Mouse (Mus musculus) MEL (cell line): ENCODE data around the gene Clic1. TPM values are rescaled to one million over a fixed set of nuclear protein-coding genes. Genes with fewer than 3 reads are reported as not detected.

ENCODE experiments used
- DNase-seq: peaks from one replicate; pipeline ENCODE4 v3.0.0; 2011; ENCODE audit warnings: low read depth, low spot score
- H3K27ac ChIP-seq: 2 replicates; pipeline ENCODE4 v1.5.1; 2012; ENCODE audit warnings: low read depth, mild to moderate bottlenecking, control low read depth, low read length, moderate library complexity; ENCODE audit not compliant: control insufficient read depth
- H3K27me3 ChIP-seq, 2 experiments: fragments of 150-350 bp in 1 of 2; sonication (generic) in 1 of 2; 2 replicates each; pipeline ENCODE4 v1.6.1; 2012; ENCODE audit warnings: low read length in 2 of 2, mild to moderate bottlenecking in 2 of 2, improper control_type of control experiment in 1 of 2, moderate library complexity in 1 of 2; ENCODE audit not compliant: insufficient read depth in 2 of 2, control insufficient read depth in 1 of 2
- H3K36me3 ChIP-seq, 2 experiments: 2 replicates each; pipeline ENCODE4 v1.6.1; 2012 to 2014; ENCODE audit warnings: low read length in 2 of 2, improper control_type of control experiment in 1 of 2, inconsistent platforms in 1 of 2, mild to moderate bottlenecking in 1 of 2; ENCODE audit not compliant: insufficient read depth in 2 of 2, control insufficient read depth in 1 of 2
- H3K4me1 ChIP-seq, 2 experiments: fragments of 150-350 bp in 1 of 2; sonication (generic) in 1 of 2; 2 replicates each; pipeline ENCODE4 v1.6.1; 2012; ENCODE audit warnings: low read length in 2 of 2, improper control_type of control experiment in 1 of 2, mild to moderate bottlenecking in 1 of 2; ENCODE audit not compliant: insufficient read depth in 2 of 2, control insufficient read depth in 1 of 2
- H3K4me3 ChIP-seq, 2 experiments: fragments of 150-350 bp in 1 of 2; sonication (generic) in 1 of 2; 2 replicates each; pipeline ENCODE4 v1.5.1; 2012; ENCODE audit warnings: low read depth in 2 of 2, low read length in 2 of 2, mild to moderate bottlenecking in 2 of 2, moderate library complexity in 2 of 2, control low read depth in 1 of 2, improper control_type of control experiment in 1 of 2; ENCODE audit not compliant: control insufficient read depth in 1 of 2, insufficient read depth in 1 of 2
- H3K79me2 ChIP-seq: 2 replicates; pipeline ENCODE4 v1.6.1; 2012; ENCODE audit warnings: mild to moderate bottlenecking, low read length, moderate library complexity; ENCODE audit not compliant: control insufficient read depth, poor library complexity, insufficient read depth
- H3K9ac ChIP-seq: 2 replicates; pipeline ENCODE4 v1.6.1; 2012; ENCODE audit warnings: low read depth, mild to moderate bottlenecking, control low read depth, low read length, moderate library complexity; ENCODE audit not compliant: control insufficient read depth, poor library complexity, severe bottlenecking
- H3K9me3 ChIP-seq: fragments of 150-350 bp; sonication (generic); replicated peaks from 2 replicates; pipeline ENCODE4 v1.6.1; 2012; ENCODE audit warnings: mild to moderate bottlenecking, low read length, improper control_type of control experiment, moderate library complexity; ENCODE audit not compliant: insufficient read depth
- BHLHE40 ChIP-seq: IDR thresholded peaks from 2 replicates; pipeline ENCODE4 v1.6.1; 2012; ENCODE audit warnings: low read depth, mild to moderate bottlenecking, inconsistent platforms, low read length, improper control_type of control experiment, borderline replicate concordance
- CHD2 ChIP-seq: IDR thresholded peaks from 2 replicates; pipeline ENCODE4 v1.6.1; 2011; ENCODE audit warnings: low read length, improper control_type of control experiment
- E2F4 ChIP-seq: IDR thresholded peaks from 2 replicates; pipeline ENCODE4 v1.6.1; 2011; ENCODE audit warnings: low read depth, low read length, improper control_type of control experiment, borderline replicate concordance
- GABPA ChIP-seq: IDR thresholded peaks from 2 replicates; pipeline ENCODE4 v1.6.1; 2012; ENCODE audit warnings: low read depth, mild to moderate bottlenecking, inconsistent platforms, low read length, improper control_type of control experiment, moderate library complexity
- KAT2A ChIP-seq: conservative IDR thresholded peaks from 2 replicates; pipeline ENCODE4 v1.6.1; 2012; ENCODE audit warnings: low read depth, low read length, improper control_type of control experiment, inconsistent platforms
- MAFK ChIP-seq: IDR thresholded peaks from 2 replicates; pipeline ENCODE4 v1.6.1; 2011; ENCODE audit warnings: low read depth, mild to moderate bottlenecking, low read length, improper control_type of control experiment, borderline replicate concordance
- MXI1 ChIP-seq: IDR thresholded peaks from 2 replicates; pipeline ENCODE4 v1.6.1; 2011; ENCODE audit warnings: mild to moderate bottlenecking, low read depth, low read length, improper control_type of control experiment
- MYB ChIP-seq: IDR thresholded peaks from 2 replicates; pipeline ENCODE4 v1.6.1; 2011; ENCODE audit warnings: mild to moderate bottlenecking, low read depth, low read length, improper control_type of control experiment
- NRF1 ChIP-seq: IDR thresholded peaks from 2 replicates; pipeline ENCODE4 v1.6.1; 2014; ENCODE audit warnings: low read depth, mild to moderate bottlenecking, inconsistent platforms, low read length, improper control_type of control experiment, moderate library complexity; ENCODE audit not compliant: poor library complexity, insufficient read depth, severe bottlenecking
- POLR2A ChIP-seq, 2 experiments: IDR thresholded peaks; 2 replicates each; pipeline ENCODE4 v1.6.1; 2011 to 2012; ENCODE audit warnings: low read length in 2 of 2, mild to moderate bottlenecking in 2 of 2, control low read depth in 1 of 2, improper control_type of control experiment in 1 of 2, low read depth in 1 of 2, moderate library complexity in 1 of 2; ENCODE audit not compliant: control insufficient read depth in 1 of 2, insufficient read depth in 1 of 2, poor library complexity in 1 of 2
- POLR2AphosphoS2 ChIP-seq: IDR thresholded peaks from 2 replicates; pipeline ENCODE4 v1.6.1; 2011; ENCODE audit warnings: low read length, improper control_type of control experiment
- RCOR1 ChIP-seq: IDR thresholded peaks from 2 replicates; pipeline ENCODE4 v1.6.1; 2012; ENCODE audit warnings: low read depth, mild to moderate bottlenecking, inconsistent platforms, low read length, improper control_type of control experiment
- SIN3A ChIP-seq: IDR thresholded peaks from 2 replicates; pipeline ENCODE4 v1.6.1; 2012; ENCODE audit warnings: low read length, improper control_type of control experiment, inconsistent platforms
- SMC3 ChIP-seq: IDR thresholded peaks from 2 replicates; pipeline ENCODE4 v1.6.1; 2011; ENCODE audit warnings: low read depth, low read length, improper control_type of control experiment
- TAL1 ChIP-seq: IDR thresholded peaks from 2 replicates; pipeline ENCODE4 v1.6.1; 2012; ENCODE audit warnings: mild to moderate bottlenecking, inconsistent platforms, low read length, moderate library complexity, mixed read lengths
- USF1 ChIP-seq: IDR thresholded peaks from 2 replicates; pipeline ENCODE4 v1.6.1; 2014; ENCODE audit warnings: low read depth, mild to moderate bottlenecking, inconsistent platforms, low read length, improper control_type of control experiment, moderate library complexity
- USF2 ChIP-seq, 2 experiments: IDR thresholded peaks; 2 replicates each; pipeline ENCODE4 v1.6.1; 2011 to 2012; ENCODE audit warnings: improper control_type of control experiment in 2 of 2, low read length in 2 of 2, borderline replicate concordance in 1 of 2, inconsistent platforms in 1 of 2, low read depth in 1 of 2, mild to moderate bottlenecking in 1 of 2; ENCODE audit not compliant: insufficient read depth in 1 of 2
- ZMIZ1 ChIP-seq: IDR thresholded peaks from 2 replicates; pipeline ENCODE4 v1.6.1; 2012; ENCODE audit warnings: low read depth, mild to moderate bottlenecking, inconsistent platforms, low read length, improper control_type of control experiment, moderate library complexity
- ZNF384 ChIP-seq: IDR thresholded peaks from 2 replicates; pipeline ENCODE4 v1.6.1; 2012; ENCODE audit warnings: low read depth, mild to moderate bottlenecking, inconsistent platforms, low read length, improper control_type of control experiment
- polyA plus RNA-seq, 2 experiments: library from polyadenylated mRNA; stranded (reverse) in 1 of 2; unstranded in 1 of 2; fragments of >175 nt in 1 of 2; fragments of >200 nt in 1 of 2; gene quantifications; 2 replicates each; pipeline versions ENCODE4 v1.2.1 to v1.2.4; 2012; ENCODE audit warnings: low replicate concordance in 2 of 2, low read depth in 1 of 2; ENCODE audit not compliant: insufficient read length in 2 of 2, insufficient read depth in 1 of 2, missing spikeins in 1 of 2
- total RNA-seq: library from RNA; depleted of rRNA; stranded (reverse); fragments of 300-350 nt; gene quantifications from 2 replicates; pipeline ENCODE4 v1.2.3, GENCODE M21; 2012

The Clic1 gene
- total and polyA plus RNA-seq, 3 experiments = 309 to 335 (median 333) TPM

DNA sequence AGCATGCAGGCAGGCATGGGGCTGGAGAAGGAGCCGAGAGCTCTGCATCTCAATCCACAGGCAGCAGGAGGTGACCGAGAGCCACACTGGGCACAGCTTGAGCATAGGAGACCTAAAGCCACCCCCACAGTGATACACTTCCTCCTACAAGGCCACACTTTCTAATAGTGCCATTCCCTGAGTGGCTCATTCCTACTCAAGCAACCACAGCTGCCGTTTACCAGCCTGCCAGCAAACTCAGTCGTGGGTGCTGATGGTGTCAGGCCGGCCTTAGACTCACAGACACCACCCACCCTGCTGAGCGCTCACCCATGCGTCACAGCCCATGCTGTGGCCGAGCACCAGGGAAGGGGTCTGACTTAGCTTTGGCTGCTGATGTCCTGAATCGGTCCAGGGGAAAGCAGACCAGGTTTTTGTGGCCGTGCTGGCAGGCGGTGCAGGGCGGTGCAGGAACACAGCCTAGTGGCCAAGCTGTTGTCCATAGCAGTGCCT is 47.4 kb downstream of the Clic1 start:
- H3K36me3 ChIP-seq = no peaks in the 10 kb centered on the region; a peak in 2 of 4 replicates
- DNase-seq = no peak

DNA sequence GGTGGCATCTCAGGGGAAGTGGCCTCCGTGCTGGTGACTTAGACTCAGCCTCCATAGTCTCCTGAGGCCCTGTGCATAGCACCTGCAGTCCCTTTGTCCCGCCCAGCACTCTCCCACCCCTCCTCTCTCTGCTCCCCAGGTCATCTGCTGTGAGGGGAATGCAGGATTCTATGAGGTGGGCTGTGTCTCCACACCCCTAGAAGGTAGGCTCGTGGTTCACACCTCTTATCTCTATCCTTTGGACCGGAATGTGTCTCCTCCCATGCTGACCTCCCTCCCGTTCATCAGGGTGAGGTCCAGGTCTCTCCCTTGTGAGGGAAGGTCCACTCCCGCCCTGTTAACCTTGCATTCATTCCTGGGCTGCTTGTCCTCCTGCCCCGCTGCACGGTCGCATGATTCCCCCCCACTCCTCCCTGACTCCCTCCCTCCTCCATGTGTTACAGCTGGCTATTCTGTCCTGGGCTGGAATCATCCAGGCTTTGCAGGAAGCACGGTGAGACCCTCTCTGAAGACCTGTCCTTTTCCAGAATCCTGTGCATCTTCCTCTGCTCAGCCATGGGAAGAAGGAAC is 50.5 kb downstream of the Clic1 start:
- DNase-seq = no peak
- no peak for TF ChIP-seq SMC3
- TF ChIP-seq ZNF384 = no peak
- no peak for TF ChIP-seq MAFK
- TF ChIP-seq MYB = no peak
- TF ChIP-seq SIN3A = no peak
- TF ChIP-seq GABPA = no peak
- TF ChIP-seq POLR2AphosphoS2 = no peak
- no peak for TF ChIP-seq ZMIZ1
- TF ChIP-seq TAL1 = no peak
- no peak for TF ChIP-seq POLR2A (IDR thresholded peaks at IDR 0.05; ENCODE audit: control insufficient read depth in 1 of 2, insufficient read depth in 1 of 2, low read depth in 1 of 2, low read length in 2 of 2, poor library complexity in 1 of 2)
- TF ChIP-seq RCOR1 = no peak
- TF ChIP-seq BHLHE40 = no peak
- TF ChIP-seq E2F4 = no peak
- no peak for TF ChIP-seq MXI1
- TF ChIP-seq USF1 = no peak
- no peak for TF ChIP-seq KAT2A
- no peak for TF ChIP-seq NRF1
- Histone ChIP-seq H3K27me3 (no peaks in the 10 kb centered on the region), H3K9ac (no peak overlapping the region), H3K79me2 (no peaks in the 10 kb centered on the region), H3K9me3 (no peaks in the 10 kb centered on the region), H3K36me3 (peaks cover 0 to 25% of the 10 kb centered on the region in 2 experiments), H3K4me3 (no peak overlapping the region), H3K4me1 (peaks cover 20 to 33% of the 10 kb centered on the region in 2 experiments), H3K27ac (no peak overlapping the region)

More for the DNA sequence above, 47.4 kb downstream of the Clic1 start:
- Histone ChIP-seq H3K4me3 (no peak overlapping the region), H3K27ac (no peak overlapping the region), H3K4me1 (peaks cover 0 to 4% of the 10 kb centered on the region in 2 experiments; a peak in 1 of 4 replicates), H3K9ac (no peak overlapping the region), H3K79me2 (no peaks in the 10 kb centered on the region), H3K27me3 (no peaks in the 10 kb centered on the region)
- TF ChIP-seq USF1 (no peak), CHD2 (no peak), USF2 (IDR thresholded peaks at IDR 0.05; ENCODE audit: borderline replicate concordance in 1 of 2, insufficient read depth in 1 of 2, low read depth in 1 of 2, low read length in 2 of 2) (no peak)
- TF ChIP-seq, all 39 proteins: peak for 0
- no peaks in the 10 kb centered on the region for H3K9me3 ChIP-seq
